Mouse (Mus musculus) CD4-positive, CD25-positive, alpha-beta regulatory T cell, adult 4 months (primary cell): Measurements from ENCODE around the gene Mbd4. TPM values are rescaled to one million over a fixed set of nuclear protein-coding genes. Genes with fewer than 3 reads are reported as not detected.
"Not testable (repeated sequence)": the region's sequence is repeated elsewhere in the genome, so short reads cannot be mapped to it uniquely, and the experiment has no call there.

Source experiments
- ATAC-seq: one replicate; pipeline ENCODE4 v1.8.0; 2017
- polyA plus RNA-seq, 2 experiments: library from polyadenylated mRNA; unstranded; fragments of 100-300 nt; shearing (Covaris generic); gene quantifications; one replicate each; pipeline ENCODE4 v1.2.1; 2017

Gene Mbd4
- polyA plus RNA-seq = 10 to 100 TPM in 1 of 2 experiments, 1 to 10 TPM in 1; 9.8 to 14.9 TPM

GRCm38 (mm10) chr6:115853091-115853813 lies at the start of gene Mbd4, which contains the start of gene Ift122:
TSS of gene Mbd4 (minus strand) at chr6:115853371.
TSS of gene Ift122 (plus strand) at chr6:115853470.
- ATAC-seq = peak; percentile 98

- ATAC-seq = no peak
Measured at GRCm38 (mm10) chr6:115902545-115902944, 49.4 kb upstream of the Mbd4 start.

DNA sequence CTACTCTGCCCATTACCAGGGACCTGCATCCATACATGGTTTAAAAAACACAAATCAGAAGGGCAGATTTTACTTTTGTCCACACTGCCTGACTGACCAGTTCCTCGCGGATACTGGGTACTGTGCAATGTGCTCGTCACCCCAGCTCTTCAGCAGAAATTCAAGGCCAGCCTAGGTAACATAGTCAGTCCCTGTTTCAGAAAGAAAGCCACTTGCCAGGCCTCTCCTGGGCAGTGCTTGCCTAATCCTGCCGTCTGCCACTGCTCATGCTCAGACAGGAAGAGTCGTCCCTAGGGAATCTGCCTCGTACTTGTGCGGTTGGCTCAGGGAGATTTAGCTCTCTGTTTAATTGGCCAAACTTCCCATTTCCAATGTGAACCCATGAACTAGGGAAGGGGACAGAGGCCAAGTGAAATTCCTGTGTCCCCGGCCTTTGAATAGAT lies 48.3 kb upstream of the Mbd4 start:
- ATAC-seq = no peak

GRCm38 (mm10) chr6:115901062-115901461 lies 47.9 kb upstream of the Mbd4 start:
- no peak for ATAC-seq

DNA sequence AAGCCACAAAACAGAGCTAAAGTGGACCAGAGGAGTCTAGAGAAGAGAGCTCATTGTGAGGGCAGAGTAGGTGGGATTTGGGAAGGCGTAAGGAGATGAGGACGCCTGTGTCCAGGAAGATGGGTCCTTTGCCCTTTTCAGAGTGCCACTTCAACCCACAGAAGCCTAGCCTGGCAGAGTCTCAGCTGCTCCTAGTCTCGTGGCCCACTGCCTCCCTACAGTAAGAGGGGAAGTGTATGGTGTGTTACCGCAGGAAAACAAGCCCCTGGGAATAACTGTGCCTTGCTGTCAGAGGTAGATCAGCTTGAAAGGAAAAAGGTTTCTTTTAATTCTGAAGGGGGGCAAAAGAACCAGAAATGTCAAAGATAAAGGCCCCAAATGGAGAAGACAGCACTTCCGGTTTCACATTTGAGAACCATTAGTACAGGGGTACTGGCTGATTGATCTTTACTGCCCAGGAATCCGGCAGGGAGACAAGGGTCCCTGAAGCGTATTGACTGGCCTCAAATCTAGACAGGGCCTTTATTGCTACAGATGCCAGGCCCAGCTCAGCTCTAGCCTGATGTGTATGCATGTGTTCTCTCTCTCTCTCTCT lies 44.9 kb upstream of the Mbd4 start:
- no peak for ATAC-seq

DNA sequence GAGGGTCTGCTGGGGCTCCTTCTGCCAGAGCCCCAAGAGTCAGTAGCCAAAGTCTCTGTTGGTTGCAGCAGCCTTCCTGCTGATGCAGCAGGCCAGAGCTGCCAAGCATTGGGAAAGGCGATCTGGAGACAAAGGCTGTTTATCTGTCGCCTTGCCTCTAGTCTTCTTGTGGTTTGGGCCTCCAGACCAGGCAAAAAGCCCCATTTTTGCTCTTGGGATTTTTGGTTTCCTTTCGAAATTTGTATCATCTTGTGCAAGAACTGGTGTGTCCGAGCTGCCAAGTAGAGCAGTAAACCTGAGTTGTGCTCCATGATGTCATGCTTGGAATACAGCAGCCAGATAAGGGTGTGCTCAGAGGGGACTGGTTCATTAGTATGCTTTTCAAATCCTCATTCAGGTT lies 43.9 kb upstream of the Mbd4 start:
- no peak for ATAC-seq

GRCm38 (mm10) chr6:115896346-115896745 lies 43.2 kb upstream of the Mbd4 start:
- ATAC-seq = no peak

DNA sequence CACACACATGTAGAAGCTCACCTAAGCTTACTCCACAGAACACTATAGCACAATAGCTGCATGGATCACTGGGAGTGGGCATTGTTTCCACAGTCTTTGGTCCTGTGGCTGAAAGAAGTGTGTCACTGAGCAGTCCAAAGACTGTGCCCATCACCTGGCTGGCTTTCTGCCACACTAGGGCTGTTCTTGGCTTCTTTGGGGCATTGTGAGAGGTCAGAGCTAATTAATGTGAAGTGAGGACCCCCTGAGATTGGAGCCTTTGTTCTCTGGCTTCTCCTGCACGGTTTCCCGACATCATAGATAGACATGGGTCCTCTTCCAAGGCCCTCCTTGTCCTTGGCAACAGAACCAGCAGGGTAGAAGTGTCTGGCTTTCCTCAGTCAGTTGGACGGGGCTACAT lies 39.2 kb upstream of the Mbd4 start:
- no peak for ATAC-seq

GRCm38 (mm10) chr6:115891497-115892061 lies 38.4 kb upstream of the Mbd4 start:
- ATAC-seq = no peak

DNA sequence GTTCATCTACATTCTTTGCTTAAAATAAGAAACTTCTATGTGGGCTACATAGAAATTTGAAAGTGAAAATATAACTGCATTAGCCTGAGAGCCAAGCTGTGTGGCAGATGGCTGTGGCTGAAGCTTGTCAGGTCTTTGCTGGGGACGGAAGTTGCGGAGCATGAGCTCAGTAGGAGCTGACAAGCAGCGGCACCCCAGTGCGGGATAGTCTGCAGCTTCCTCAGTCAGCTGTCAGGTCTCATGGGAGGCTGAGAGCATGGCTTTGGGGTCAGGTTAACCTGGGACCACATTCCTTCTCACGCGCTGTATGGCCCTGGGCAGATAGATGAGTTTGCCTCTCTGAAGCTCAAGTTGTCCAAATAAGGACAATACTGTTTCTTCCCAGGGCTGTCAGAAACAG lies 37.9 kb upstream of the Mbd4 start:
- ATAC-seq = no peak

- no peak for ATAC-seq
Measured at GRCm38 (mm10) chr6:115890601-115891000, 37.4 kb upstream of the Mbd4 start.

DNA sequence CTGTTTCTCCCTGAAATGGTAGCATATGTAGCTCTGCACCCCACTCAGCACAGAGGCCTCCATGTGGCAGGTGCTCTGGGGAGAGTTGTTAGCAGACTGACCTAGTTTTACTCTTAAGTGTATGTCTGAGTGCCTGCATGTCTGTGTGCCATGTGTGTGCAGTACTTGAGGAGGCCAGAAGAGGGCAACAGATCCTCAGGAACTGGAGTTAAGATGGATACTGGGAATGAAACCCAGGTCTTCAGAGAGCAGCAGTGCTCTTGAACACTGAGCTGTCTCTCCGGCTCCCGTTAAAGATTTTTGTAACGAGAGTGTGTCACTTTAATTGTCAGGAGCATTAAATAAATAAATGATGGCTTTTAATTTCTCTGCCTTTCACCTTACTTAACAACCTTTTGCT lies 35.1 kb upstream of the Mbd4 start:
- no peak for ATAC-seq

- ATAC-seq = no peak
Measured at GRCm38 (mm10) chr6:115886894-115887293, 33.7 kb upstream of the Mbd4 start.

GRCm38 (mm10) chr6:115884018-115884417 lies 30.8 kb upstream of the Mbd4 start:
- ATAC-seq = no peak

GRCm38 (mm10) chr6:115880751-115881150 lies 27.6 kb upstream of the Mbd4 start:
- ATAC-seq = no peak

DNA sequence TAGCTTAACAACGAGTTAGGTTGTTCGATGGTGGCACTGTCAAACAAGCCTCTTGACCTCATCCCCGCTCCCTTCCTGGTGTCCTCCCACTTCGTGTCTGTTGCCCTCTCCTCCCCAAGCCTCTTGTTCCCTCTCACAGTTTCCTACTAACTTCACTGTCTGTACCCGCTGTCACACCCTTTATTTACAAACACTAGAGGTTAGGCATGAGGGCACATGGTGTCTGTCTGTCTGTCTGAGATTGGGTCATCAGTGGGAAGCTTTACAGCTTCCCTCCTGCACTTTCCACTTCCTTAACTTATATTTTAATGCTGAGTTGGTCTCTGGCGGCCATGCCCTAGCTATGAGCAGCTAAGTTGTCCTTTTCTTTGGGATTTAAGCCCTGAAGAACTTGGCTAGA lies 26.6 kb upstream of the Mbd4 start:
- ATAC-seq = no peak

DNA sequence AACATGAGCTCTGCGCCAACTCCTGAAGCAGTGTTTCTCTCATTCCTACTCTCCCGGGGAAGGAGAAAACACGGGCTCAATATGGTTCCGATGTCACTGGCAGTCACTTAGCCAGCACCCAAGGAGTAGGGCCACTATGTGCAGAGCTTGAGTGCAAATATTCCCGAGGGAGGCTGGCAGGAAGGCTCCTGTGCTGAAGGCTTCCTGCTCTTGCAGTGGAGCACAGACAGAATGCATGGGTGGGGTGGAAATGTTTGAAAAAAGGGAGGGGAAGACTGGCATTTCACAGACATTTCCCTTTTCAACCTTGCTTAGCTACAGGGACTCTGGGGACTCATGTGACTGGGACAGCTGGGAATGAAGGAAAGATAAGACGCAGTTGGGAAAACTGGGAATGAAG lies 25.5 kb upstream of the Mbd4 start:
- no peak for ATAC-seq

GRCm38 (mm10) chr6:115877239-115877638 lies 24.1 kb upstream of the Mbd4 start:
- ATAC-seq = no peak

DNA sequence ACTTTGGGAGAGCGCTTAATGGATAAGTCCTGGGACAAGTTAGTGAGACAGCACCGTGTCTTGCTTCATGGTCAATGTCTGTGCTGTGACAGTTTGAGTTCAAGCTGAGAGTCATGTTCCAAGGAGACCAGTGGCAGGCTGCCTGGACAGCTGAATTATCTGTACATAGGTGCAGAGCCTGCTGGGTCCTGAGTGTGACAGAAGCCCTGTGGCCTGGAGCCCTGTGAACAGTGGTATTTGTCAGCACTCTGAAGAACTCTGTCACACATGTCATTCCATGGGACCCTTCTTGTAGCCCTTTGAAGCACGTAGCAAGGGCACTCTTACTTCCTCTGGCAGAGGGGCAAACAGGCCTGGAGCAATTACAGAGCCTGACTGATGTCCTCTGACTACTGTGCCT lies 18.1 kb upstream of the Mbd4 start:
- ATAC-seq = not testable (repeated sequence)

- ATAC-seq = not testable (repeated sequence)
Measured at GRCm38 (mm10) chr6:115867157-115867556, 14.0 kb upstream of the Mbd4 start.

DNA sequence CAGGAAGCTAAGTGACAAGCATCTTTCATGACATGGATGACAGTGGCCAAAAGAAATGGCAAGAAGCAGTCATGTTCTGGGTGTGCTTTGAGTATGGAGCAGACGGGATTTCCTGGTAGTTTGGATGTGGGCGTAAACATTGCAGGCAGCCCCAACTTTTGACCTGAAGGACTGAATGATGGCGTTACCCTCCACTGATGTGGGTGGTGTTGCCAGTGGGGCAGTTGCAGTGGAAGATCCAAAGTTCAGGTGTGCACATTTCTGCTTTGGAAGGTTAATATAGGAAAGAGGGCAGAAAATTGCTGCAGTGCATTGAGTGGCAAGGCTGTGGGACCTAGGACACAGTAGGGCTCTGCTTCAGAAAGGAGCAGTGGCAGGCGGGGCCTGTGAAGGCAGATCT lies 12.1 kb upstream of the Mbd4 start:
- no peak for ATAC-seq

GRCm38 (mm10) chr6:115863340-115863841 lies 10.2 kb upstream of the Mbd4 start:
- no peak for ATAC-seq

DNA sequence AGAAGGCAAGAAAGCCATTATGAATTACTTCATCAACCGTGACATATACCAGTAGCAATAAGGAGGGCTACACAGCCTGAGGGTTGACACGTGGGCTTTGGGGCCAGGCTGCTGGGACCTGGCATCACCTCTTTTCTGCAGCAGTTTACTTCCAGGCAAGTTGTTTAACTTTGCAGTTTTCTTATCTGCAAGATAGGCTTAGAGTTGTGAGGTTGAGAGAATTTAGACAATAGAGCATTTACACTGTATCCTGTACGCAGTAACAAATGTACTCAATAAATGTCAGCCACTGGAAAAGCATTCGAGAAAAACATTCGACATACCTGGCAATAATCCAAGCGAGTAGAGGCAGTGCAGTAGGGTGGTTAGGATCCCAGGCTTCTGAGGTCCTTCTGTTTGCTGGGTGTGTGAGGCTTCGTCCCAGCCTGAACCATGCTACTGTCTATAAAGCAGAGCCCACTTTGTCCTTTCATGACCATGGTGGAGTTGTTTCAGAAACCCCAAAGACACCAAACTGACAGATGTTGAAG lies 6.9 kb upstream of the Mbd4 start:
- ATAC-seq = no peak

DNA sequence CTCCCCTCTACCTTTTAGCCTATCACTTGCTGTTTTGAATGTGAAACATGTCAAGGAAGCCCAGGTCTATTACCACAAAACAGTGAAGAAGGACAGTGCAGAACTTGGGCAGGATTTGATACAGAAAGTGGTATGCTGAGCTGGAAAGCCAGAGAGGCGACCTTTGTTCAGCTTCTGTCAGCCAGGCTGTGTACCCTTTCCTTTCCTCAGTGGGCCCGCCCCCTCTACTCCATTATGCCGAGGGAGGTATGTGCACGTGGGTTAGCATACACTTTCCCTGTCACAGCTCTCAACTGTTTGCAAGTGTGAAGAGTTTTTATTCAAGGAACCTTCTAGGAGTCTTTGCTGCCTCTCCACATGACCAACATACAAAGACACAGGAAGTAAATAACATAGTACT lies 6.1 kb upstream of the Mbd4 start:
- no peak for ATAC-seq
